Mouse (Mus musculus) myocyte (in vitro differentiated cells): Measurements from ENCODE around the gene Exog. TPM values are rescaled to one million over a fixed set of nuclear protein-coding genes. Genes with fewer than 3 reads are reported as not detected.

ENCODE experiments used
- H3K27me3 ChIP-seq: one replicate; pipeline ENCODE4 v1.6.1; 2011; ENCODE audit not compliant: control insufficient read depth, insufficient read depth, insufficient read length
- H3K36me3 ChIP-seq: one replicate; pipeline ENCODE4 v1.6.1; 2011; ENCODE audit not compliant: control insufficient read depth, insufficient read depth
- H3K4me2 ChIP-seq: one replicate; pipeline ENCODE4 v1.6.1; 2011; ENCODE audit warnings: low read depth, control low read depth
- H3K4me3 ChIP-seq: one replicate; pipeline ENCODE4 v1.5.1; 2011; ENCODE audit warnings: mild to moderate bottlenecking, control low read depth, moderate library complexity
- H3K79me2 ChIP-seq: one replicate; pipeline ENCODE4 v1.6.1; 2011; ENCODE audit not compliant: control insufficient read depth, insufficient read depth
- H3ac ChIP-seq: one replicate; pipeline ENCODE4 v1.6.1; 2011; ENCODE audit not compliant: control insufficient read depth, insufficient read length
- CEBPB ChIP-seq: IDR thresholded peaks from 2 replicates; pipeline ENCODE4 v1.6.1; 2011; ENCODE audit warnings: mild to moderate bottlenecking, moderate library complexity; ENCODE audit not compliant: poor library complexity, insufficient read depth, severe bottlenecking
- E2F4 ChIP-seq: IDR thresholded peaks from one replicate; pipeline ENCODE4 v1.6.1; 2011; ENCODE audit warnings: mild to moderate bottlenecking, control low read depth, moderate library complexity; ENCODE audit not compliant: insufficient read depth
- MAX ChIP-seq: IDR thresholded peaks from one replicate; pipeline ENCODE4 v1.6.1; 2011; ENCODE audit warnings: low read depth, mild to moderate bottlenecking, control low read depth
- MYOD1 ChIP-seq, 3 experiments: IDR thresholded peaks; one replicate each; pipeline ENCODE4 v1.6.1; 2011; ENCODE audit warnings: control low read depth in 2 of 3, low read depth in 2 of 3, mild to moderate bottlenecking in 2 of 3, moderate library complexity in 1 of 3; ENCODE audit not compliant: insufficient read length in 2 of 3, control insufficient read depth in 1 of 3
- MYOG ChIP-seq, 3 experiments: IDR thresholded peaks; one replicate each; pipeline ENCODE4 v1.6.1; 2011; ENCODE audit warnings: control low read depth in 2 of 3, low read depth in 2 of 3, mild to moderate bottlenecking in 2 of 3; ENCODE audit not compliant: insufficient read length in 2 of 3, control insufficient read depth in 1 of 3, insufficient read depth in 1 of 3
- POLR2A ChIP-seq: IDR thresholded peaks from one replicate; pipeline ENCODE4 v1.6.1; 2011; ENCODE audit warnings: low read depth, mild to moderate bottlenecking, control low read depth, moderate library complexity; ENCODE audit not compliant: insufficient read length
- POLR2AphosphoS2 ChIP-seq: IDR thresholded peaks from one replicate; pipeline ENCODE4 v1.6.1; 2011; ENCODE audit warnings: low read depth, control low read depth; ENCODE audit not compliant: insufficient read length
- REST ChIP-seq: IDR thresholded peaks from one replicate; pipeline ENCODE4 v1.6.1; 2011; ENCODE audit warnings: mild to moderate bottlenecking, control low read depth, moderate library complexity; ENCODE audit not compliant: insufficient read depth, insufficient read length
- SRF ChIP-seq: IDR thresholded peaks from one replicate; pipeline ENCODE4 v1.6.1; 2011; ENCODE audit warnings: low read depth; ENCODE audit not compliant: control insufficient read depth, insufficient read length
- TCF12 ChIP-seq: IDR thresholded peaks from one replicate; pipeline ENCODE4 v1.6.1; 2011; ENCODE audit warnings: mild to moderate bottlenecking, control low read depth; ENCODE audit not compliant: poor library complexity, insufficient read depth, severe bottlenecking
- TCF3 ChIP-seq: IDR thresholded peaks from one replicate; pipeline ENCODE4 v1.6.1; 2011; ENCODE audit warnings: low read depth, control low read depth; ENCODE audit not compliant: insufficient read length
- USF1 ChIP-seq: IDR thresholded peaks from one replicate; pipeline ENCODE4 v1.6.1; 2011; ENCODE audit warnings: low read depth, mild to moderate bottlenecking, control low read depth, moderate library complexity
- polyA plus RNA-seq: library from polyadenylated mRNA; unstranded; fragments of >200 nt; fragmentation: generic; extraction: Trizol; gene quantifications from one replicate; pipeline ENCODE4 v1.2.1, GENCODE M21; 2012; ENCODE audit warnings: missing spikeins

Gene Exog
- polyA plus RNA-seq, 1 experiment, result 4.0 TPM

DNA sequence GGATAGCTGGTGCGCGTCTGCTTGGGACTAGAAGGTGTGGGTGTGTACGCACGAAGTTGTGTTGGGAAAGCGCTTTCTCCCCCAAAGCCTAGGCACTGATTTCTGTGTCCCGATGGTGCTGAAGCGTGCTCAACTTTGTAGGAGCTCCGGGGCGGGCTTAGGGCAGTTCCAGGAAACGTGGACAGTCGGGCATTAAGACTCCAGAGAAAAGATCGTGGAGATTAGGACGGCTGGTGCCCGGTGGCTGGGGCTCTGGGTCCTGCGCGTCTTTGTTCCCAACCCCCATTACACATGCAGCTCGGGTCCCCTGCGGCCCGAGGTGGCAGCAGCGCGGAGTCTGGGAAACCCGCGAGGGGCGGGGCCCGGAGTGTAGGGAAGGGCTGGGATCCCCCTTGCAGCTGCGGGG is 41.5 kb upstream of the Exog start:
- Histone ChIP-seq H3K36me3 (no peaks in the 10 kb centered on the region), H3ac (no peak overlapping the region), H3K79me2 (no peaks in the 10 kb centered on the region), H3K4me2 (peak overlapping the region; percentile 93), H3K4me3 (peak overlapping the region; percentile 28), H3K27me3 (peaks cover 11% of the 10 kb centered on the region)
- no peak for TF ChIP-seq MYOD1 (IDR thresholded peaks at IDR 0.05; ENCODE audit: control insufficient read depth in 1 of 3, insufficient read length in 2 of 3, low read depth in 2 of 3)
- no peak for TF ChIP-seq CEBPB
- no peak for TF ChIP-seq REST
- TF ChIP-seq E2F4, result no peak
- no peak for TF ChIP-seq POLR2AphosphoS2
- peak in 2 of 3 experiments; percentile 0 to 21 for TF ChIP-seq MYOG (IDR thresholded peaks at IDR 0.05; ENCODE audit: control insufficient read depth in 1 of 3, insufficient read depth in 1 of 3, insufficient read length in 2 of 3, low read depth in 2 of 3)
- no peak for TF ChIP-seq MAX
- TF ChIP-seq USF1, result no peak

DNA sequence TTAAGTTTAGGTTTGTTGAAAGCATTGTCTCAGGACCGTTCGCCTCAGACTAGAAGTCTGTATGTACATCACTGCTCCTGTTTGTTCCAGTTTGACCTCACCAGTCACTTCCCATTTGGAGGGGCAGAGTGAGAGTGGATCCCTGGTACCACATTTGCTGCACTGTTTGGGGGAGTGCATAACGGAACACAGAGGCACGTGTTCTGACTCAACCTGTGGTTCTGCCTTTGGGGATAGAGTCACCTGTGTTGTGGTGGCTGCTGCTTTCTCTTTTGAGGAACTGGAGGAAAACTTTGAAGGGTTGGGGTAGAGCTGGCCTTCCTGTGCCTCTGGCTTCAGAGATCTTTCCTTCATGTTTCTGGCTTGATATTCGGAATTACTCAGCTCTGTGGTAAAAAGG is 40.7 kb upstream of the Exog start:
- peaks cover 5% of the 10 kb centered on the region for H3K27me3 ChIP-seq
- TF ChIP-seq TCF3 (no peak), CEBPB (no peak), MYOD1 (IDR thresholded peaks at IDR 0.05; ENCODE audit: control insufficient read depth in 1 of 3, insufficient read length in 2 of 3, low read depth in 2 of 3) (no peak), MAX (no peak), MYOG (IDR thresholded peaks at IDR 0.05; ENCODE audit: control insufficient read depth in 1 of 3, insufficient read depth in 1 of 3, insufficient read length in 2 of 3, low read depth in 2 of 3) (no peak), USF1 (no peak), SRF (no peak), REST (no peak)
- H3K79me2 ChIP-seq, result no peaks in the 10 kb centered on the region
- no peak overlapping the region for H3ac ChIP-seq
- H3K36me3 ChIP-seq, result no peaks in the 10 kb centered on the region
- peak overlapping the region; percentile 28 for H3K4me3 ChIP-seq
- H3K4me2 ChIP-seq, result peak overlapping the region; percentile 93

DNA sequence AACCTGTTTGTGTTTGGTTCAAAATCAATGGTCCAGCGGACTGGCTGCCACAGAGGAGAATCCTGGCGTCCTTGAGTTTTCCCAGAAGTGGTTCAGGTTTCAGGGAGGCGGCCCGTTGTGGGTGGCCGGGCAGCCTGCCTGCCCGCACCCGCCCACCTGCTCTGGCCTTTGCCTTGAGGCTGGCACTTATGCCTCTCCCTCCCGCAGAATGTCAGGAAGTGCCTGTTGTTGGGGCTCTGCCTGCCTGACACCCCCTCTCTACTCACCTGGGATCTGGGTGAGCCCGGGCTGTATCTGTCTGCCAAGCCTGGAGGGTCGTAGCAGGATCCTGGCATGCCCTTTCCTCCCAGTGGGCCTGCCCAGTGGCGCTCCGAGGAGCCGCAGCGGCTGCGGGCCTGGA is 36.9 kb upstream of the Exog start:
- TF ChIP-seq CEBPB (no peak), POLR2AphosphoS2 (no peak), E2F4 (no peak), MYOD1 (IDR thresholded peaks at IDR 0.05; ENCODE audit: control insufficient read depth in 1 of 3, insufficient read length in 2 of 3, low read depth in 2 of 3) (peak in 2 of 3 experiments; percentile 83 to 92), TCF12 (peak; percentile 9), TCF3 (peak; percentile 40), MYOG (IDR thresholded peaks at IDR 0.05; ENCODE audit: control insufficient read depth in 1 of 3, insufficient read depth in 1 of 3, insufficient read length in 2 of 3, low read depth in 2 of 3) (peak; percentile 13 to 95 (median 76))
- no peaks in the 10 kb centered on the region for H3K79me2 ChIP-seq
- H3K4me2 ChIP-seq, result peak overlapping the region; percentile 55
- no peaks in the 10 kb centered on the region for H3K36me3 ChIP-seq
- H3ac ChIP-seq, result no peak overlapping the region
- H3K4me3 ChIP-seq, result no peak overlapping the region
- H3K27me3 ChIP-seq, result peaks cover 4% of the 10 kb centered on the region

- H3K36me3 ChIP-seq, result no peaks in the 10 kb centered on the region
- H3K79me2 ChIP-seq, result no peaks in the 10 kb centered on the region
- no peak for TF ChIP-seq POLR2AphosphoS2
- no peak for TF ChIP-seq SRF
- no peak for TF ChIP-seq USF1
- TF ChIP-seq MAX, result no peak
- TF ChIP-seq TCF3, result peak; percentile 75
- TF ChIP-seq TCF12, result peak; percentile 84
- TF ChIP-seq MYOD1 (IDR thresholded peaks at IDR 0.05; ENCODE audit: control insufficient read depth in 1 of 3, insufficient read length in 2 of 3, low read depth in 2 of 3), result peak; percentile 87 to 100 (median 99)
- TF ChIP-seq E2F4, result no peak
- TF ChIP-seq POLR2A, result no peak
- TF ChIP-seq MYOG (IDR thresholded peaks at IDR 0.05; ENCODE audit: control insufficient read depth in 1 of 3, insufficient read depth in 1 of 3, insufficient read length in 2 of 3, low read depth in 2 of 3), result peak; percentile 78 to 96 (median 81)
- no peak for TF ChIP-seq REST
- TF ChIP-seq CEBPB, result no peak
- no peak overlapping the region for H3K4me3 ChIP-seq
- H3ac ChIP-seq, result no peak overlapping the region
- peak overlapping the region; percentile 55 for H3K4me2 ChIP-seq
- H3K27me3 ChIP-seq, result no peaks in the 10 kb centered on the region
Observed at GRCm38 (mm10) chr9:119408898-119409664, 35.7 kb upstream of the Exog start.

DNA sequence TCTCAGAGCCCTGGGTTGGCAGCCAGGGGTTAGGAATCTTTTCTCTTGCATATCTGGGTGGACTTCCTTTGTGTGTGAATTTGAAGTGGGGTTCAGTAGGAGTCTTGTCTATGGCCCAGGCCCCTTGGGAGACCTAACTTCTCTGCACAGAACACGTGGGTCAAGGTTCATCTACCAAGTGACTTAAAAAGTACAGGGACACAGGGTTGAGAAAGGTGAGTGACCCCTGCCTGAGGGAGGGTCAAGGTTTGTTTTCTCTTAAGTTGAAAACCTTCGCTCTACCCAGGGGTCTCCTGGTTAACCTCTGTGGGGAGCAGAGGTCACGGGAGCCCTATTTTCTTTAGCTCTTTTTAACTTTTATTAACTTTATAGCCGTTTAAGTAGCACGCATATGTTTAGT is 34.9 kb upstream of the Exog start:
- Histone ChIP-seq H3K4me2 (peak overlapping the region; percentile 55), H3K27me3 (no peaks in the 10 kb centered on the region), H3ac (no peak overlapping the region), H3K4me3 (no peak overlapping the region), H3K36me3 (no peaks in the 10 kb centered on the region), H3K79me2 (no peaks in the 10 kb centered on the region)
- TF ChIP-seq E2F4 (no peak), TCF3 (no peak), POLR2AphosphoS2 (no peak), MYOD1 (IDR thresholded peaks at IDR 0.05; ENCODE audit: control insufficient read depth in 1 of 3, insufficient read length in 2 of 3, low read depth in 2 of 3) (no peak), POLR2A (no peak), TCF12 (no peak), SRF (no peak), MAX (no peak), CEBPB (no peak), USF1 (no peak), REST (no peak), MYOG (IDR thresholded peaks at IDR 0.05; ENCODE audit: control insufficient read depth in 1 of 3, insufficient read depth in 1 of 3, insufficient read length in 2 of 3, low read depth in 2 of 3) (no peak)
